Mouse (Mus musculus) myocyte (in vitro differentiated cells): ENCODE data around the gene Pard3b. TPM values are rescaled to one million over a fixed set of nuclear protein-coding genes. Genes with fewer than 3 reads are reported as not detected.

Experiments
- H3K27me3 ChIP-seq: one replicate; pipeline ENCODE4 v1.6.1; 2011; ENCODE audit not compliant: control insufficient read depth, insufficient read depth, insufficient read length
- H3K36me3 ChIP-seq: one replicate; pipeline ENCODE4 v1.6.1; 2011; ENCODE audit not compliant: control insufficient read depth, insufficient read depth
- H3K4me2 ChIP-seq: one replicate; pipeline ENCODE4 v1.6.1; 2011; ENCODE audit warnings: low read depth, control low read depth
- H3K4me3 ChIP-seq: one replicate; pipeline ENCODE4 v1.5.1; 2011; ENCODE audit warnings: mild to moderate bottlenecking, control low read depth, moderate library complexity
- H3K79me2 ChIP-seq: one replicate; pipeline ENCODE4 v1.6.1; 2011; ENCODE audit not compliant: control insufficient read depth, insufficient read depth
- H3ac ChIP-seq: one replicate; pipeline ENCODE4 v1.6.1; 2011; ENCODE audit not compliant: control insufficient read depth, insufficient read length
- CEBPB ChIP-seq: IDR thresholded peaks from 2 replicates; pipeline ENCODE4 v1.6.1; 2011; ENCODE audit warnings: mild to moderate bottlenecking, moderate library complexity; ENCODE audit not compliant: poor library complexity, insufficient read depth, severe bottlenecking
- E2F4 ChIP-seq: IDR thresholded peaks from one replicate; pipeline ENCODE4 v1.6.1; 2011; ENCODE audit warnings: mild to moderate bottlenecking, control low read depth, moderate library complexity; ENCODE audit not compliant: insufficient read depth
- MAX ChIP-seq: IDR thresholded peaks from one replicate; pipeline ENCODE4 v1.6.1; 2011; ENCODE audit warnings: low read depth, mild to moderate bottlenecking, control low read depth
- MYOD1 ChIP-seq, 3 experiments: IDR thresholded peaks; one replicate each; pipeline ENCODE4 v1.6.1; 2011; ENCODE audit warnings: control low read depth in 2 of 3, low read depth in 2 of 3, mild to moderate bottlenecking in 2 of 3, moderate library complexity in 1 of 3; ENCODE audit not compliant: insufficient read length in 2 of 3, control insufficient read depth in 1 of 3
- MYOG ChIP-seq, 3 experiments: IDR thresholded peaks; one replicate each; pipeline ENCODE4 v1.6.1; 2011; ENCODE audit warnings: control low read depth in 2 of 3, low read depth in 2 of 3, mild to moderate bottlenecking in 2 of 3; ENCODE audit not compliant: insufficient read length in 2 of 3, control insufficient read depth in 1 of 3, insufficient read depth in 1 of 3
- POLR2A ChIP-seq: IDR thresholded peaks from one replicate; pipeline ENCODE4 v1.6.1; 2011; ENCODE audit warnings: low read depth, mild to moderate bottlenecking, control low read depth, moderate library complexity; ENCODE audit not compliant: insufficient read length
- POLR2AphosphoS2 ChIP-seq: IDR thresholded peaks from one replicate; pipeline ENCODE4 v1.6.1; 2011; ENCODE audit warnings: low read depth, control low read depth; ENCODE audit not compliant: insufficient read length
- REST ChIP-seq: IDR thresholded peaks from one replicate; pipeline ENCODE4 v1.6.1; 2011; ENCODE audit warnings: mild to moderate bottlenecking, control low read depth, moderate library complexity; ENCODE audit not compliant: insufficient read depth, insufficient read length
- SRF ChIP-seq: IDR thresholded peaks from one replicate; pipeline ENCODE4 v1.6.1; 2011; ENCODE audit warnings: low read depth; ENCODE audit not compliant: control insufficient read depth, insufficient read length
- TCF12 ChIP-seq: IDR thresholded peaks from one replicate; pipeline ENCODE4 v1.6.1; 2011; ENCODE audit warnings: mild to moderate bottlenecking, control low read depth; ENCODE audit not compliant: poor library complexity, insufficient read depth, severe bottlenecking
- TCF3 ChIP-seq: IDR thresholded peaks from one replicate; pipeline ENCODE4 v1.6.1; 2011; ENCODE audit warnings: low read depth, control low read depth; ENCODE audit not compliant: insufficient read length
- USF1 ChIP-seq: IDR thresholded peaks from one replicate; pipeline ENCODE4 v1.6.1; 2011; ENCODE audit warnings: low read depth, mild to moderate bottlenecking, control low read depth, moderate library complexity
- polyA plus RNA-seq: library from polyadenylated mRNA; unstranded; fragments of >200 nt; fragmentation: generic; extraction: Trizol; gene quantifications from one replicate; pipeline ENCODE4 v1.2.1, GENCODE M21; 2012; ENCODE audit warnings: missing spikeins

Gene Pard3b
- polyA plus RNA-seq, 1 experiment: 0.17 TPM

- no peak for TF ChIP-seq TCF12
- no peak for TF ChIP-seq TCF3
- no peak for TF ChIP-seq POLR2A
- no peak for TF ChIP-seq POLR2AphosphoS2
- no peak for TF ChIP-seq SRF
- TF ChIP-seq MYOG (IDR thresholded peaks at IDR 0.05; ENCODE audit: control insufficient read depth in 1 of 3, insufficient read depth in 1 of 3, insufficient read length in 2 of 3, low read depth in 2 of 3): no peak
- TF ChIP-seq E2F4: no peak
- no peak for TF ChIP-seq REST
- TF ChIP-seq USF1: no peak
- no peak for TF ChIP-seq CEBPB
- no peak overlapping the region for H3ac ChIP-seq
- no peaks in the 10 kb centered on the region for H3K79me2 ChIP-seq
These were observed 13.0 kb downstream of the Pard3b start for GRCm38 (mm10) chr1:61651454-61652271.

DNA sequence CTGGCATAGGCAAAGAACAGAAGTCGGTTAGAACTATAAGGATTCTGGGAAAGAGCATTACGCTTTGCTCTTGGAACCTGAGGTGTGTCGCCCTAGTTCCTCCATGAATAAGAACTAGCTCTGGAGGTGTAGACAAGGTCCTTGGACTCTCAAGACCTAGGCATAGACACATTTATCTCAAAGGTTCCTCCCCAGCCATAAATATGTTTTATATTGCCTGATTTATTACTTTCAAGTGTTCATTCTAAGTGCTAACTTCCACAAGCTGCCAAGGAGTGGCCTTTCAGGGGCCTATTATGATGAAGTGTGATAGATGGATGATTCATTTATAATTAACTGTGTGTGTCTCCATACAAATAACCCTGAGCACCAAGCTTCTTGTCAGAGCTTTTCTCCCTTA lies 19.1 kb downstream of the Pard3b start:
- Histone ChIP-seq H3ac (no peak overlapping the region), H3K4me3 (no peak overlapping the region), H3K79me2 (no peaks in the 10 kb centered on the region), H3K4me2 (no peak overlapping the region), H3K27me3 (no peaks in the 10 kb centered on the region), H3K36me3 (no peaks in the 10 kb centered on the region)
- TF ChIP-seq REST (no peak), CEBPB (no peak), MYOD1 (IDR thresholded peaks at IDR 0.05; ENCODE audit: control insufficient read depth in 1 of 3, insufficient read length in 2 of 3, low read depth in 2 of 3) (no peak)

More at GRCm38 (mm10) chr1:61651454-61652271, 13.0 kb downstream of the Pard3b start:
- no peak overlapping the region for H3K4me3 ChIP-seq
- H3K27me3 ChIP-seq: no peaks in the 10 kb centered on the region
- H3K36me3 ChIP-seq: no peaks in the 10 kb centered on the region
- H3K4me2 ChIP-seq: no peak overlapping the region

DNA sequence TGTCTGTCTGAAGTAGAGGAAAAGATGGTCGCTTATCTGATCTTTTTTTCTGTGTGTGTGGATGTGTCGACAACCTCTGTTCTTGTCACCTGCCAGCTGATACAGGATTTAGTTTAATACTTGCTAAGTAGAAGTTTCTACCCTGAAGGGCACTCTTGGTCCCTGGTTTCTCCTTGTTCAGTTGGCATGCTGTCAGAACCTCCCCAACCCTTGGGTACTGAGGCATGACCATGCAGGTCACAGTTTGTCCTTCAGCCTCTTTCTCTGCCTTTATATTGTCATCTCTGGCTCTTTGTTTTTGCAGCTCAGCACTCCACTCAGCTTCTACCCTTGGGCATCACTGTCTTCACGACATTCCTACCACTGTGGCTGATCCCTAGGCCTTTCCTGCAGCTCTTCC lies 21.3 kb downstream of the Pard3b start:
- Histone ChIP-seq H3K36me3 (no peaks in the 10 kb centered on the region), H3K4me3 (no peak overlapping the region), H3K27me3 (no peaks in the 10 kb centered on the region), H3K79me2 (no peaks in the 10 kb centered on the region), H3K4me2 (no peak overlapping the region), H3ac (no peak overlapping the region)
- TF ChIP-seq REST: no peak
- no peak for TF ChIP-seq POLR2A
- TF ChIP-seq MYOD1 (IDR thresholded peaks at IDR 0.05; ENCODE audit: control insufficient read depth in 1 of 3, insufficient read length in 2 of 3, low read depth in 2 of 3): no peak
- no peak for TF ChIP-seq MYOG (IDR thresholded peaks at IDR 0.05; ENCODE audit: control insufficient read depth in 1 of 3, insufficient read depth in 1 of 3, insufficient read length in 2 of 3, low read depth in 2 of 3)
- TF ChIP-seq SRF: no peak
- no peak for TF ChIP-seq POLR2AphosphoS2
- TF ChIP-seq TCF12: no peak
- TF ChIP-seq USF1: no peak
- TF ChIP-seq CEBPB: no peak
- TF ChIP-seq MAX: no peak
- TF ChIP-seq TCF3: no peak
- TF ChIP-seq E2F4: no peak

- Histone ChIP-seq H3K79me2 (no peaks in the 10 kb centered on the region), H3K27me3 (no peaks in the 10 kb centered on the region), H3K4me2 (no peak overlapping the region), H3K4me3 (no peak overlapping the region), H3ac (no peak overlapping the region), H3K36me3 (no peaks in the 10 kb centered on the region)
- TF ChIP-seq E2F4 (no peak), TCF12 (no peak), MYOD1 (IDR thresholded peaks at IDR 0.05; ENCODE audit: control insufficient read depth in 1 of 3, insufficient read length in 2 of 3, low read depth in 2 of 3) (no peak), CEBPB (no peak), REST (no peak), POLR2A (no peak), SRF (no peak), TCF3 (no peak), MYOG (IDR thresholded peaks at IDR 0.05; ENCODE audit: control insufficient read depth in 1 of 3, insufficient read depth in 1 of 3, insufficient read length in 2 of 3, low read depth in 2 of 3) (no peak), MAX (no peak), USF1 (no peak), POLR2AphosphoS2 (no peak)
These were observed 46.7 kb downstream of the Pard3b start for GRCm38 (mm10) chr1:61685221-61685814.
